Mouse (Mus musculus): ENCODE data around the gene Prune1. TPM values are rescaled to one million over a fixed set of nuclear protein-coding genes. Genes with fewer than 3 reads are reported as not detected.

The Prune1 gene
- polyA plus RNA-seq, 1 experiment from 2014 or later, result 20.3 TPM

GRCm38 (mm10) chr3:95319701-95320625, 38.1 kb upstream of the Prune1 start:
- Histone ChIP-seq H3K9me3 (replicated peaks; ENCODE audit: low read length) (no peaks in the 10 kb centered on the region), H3K4me3 (replicated peaks; ENCODE audit: low read depth, low read length) (no peak overlapping the region), H3K4me1 (replicated peaks; ENCODE audit: insufficient read depth, low read length) (peaks cover 20% of the 10 kb centered on the region; the same call in 1 of the 2 replicates), H3K4me2 (ENCODE audit: low read length) (no peak overlapping the region), H3K9ac (ENCODE audit: low read depth, low read length) (no peak overlapping the region), H3K36me3 (ENCODE audit: insufficient read depth, low read length) (peaks cover 51% of the 10 kb centered on the region), H3K27me3 (ENCODE audit: insufficient read depth, low read length) (no peaks in the 10 kb centered on the region), H3K27ac (no peak overlapping the region)
- TF ChIP-seq CTCF (IDR thresholded peaks at IDR 0.05; ENCODE audit: low read depth), result no peak
- 66% methylated on average over 12 of the region's 12 CpGs for WGBS
- ATAC-seq (replicated peaks; ENCODE audit: low FRiP score, low read depth) (no peak), DNase-seq (ENCODE audit: low spot score) (no peak)

- Histone ChIP-seq H3K4me3 (replicated peaks; ENCODE audit: low read depth, low read length) (no peak overlapping the region), H3K27ac (peak overlapping the region; percentile 44; the same call in 1 of the 2 replicates), H3K9ac (ENCODE audit: low read depth, low read length) (0 out of 2 replicates have a peak overlapping the region, but pooled peaks have one; percentile 8), H3K36me3 (ENCODE audit: insufficient read depth, low read length) (peaks cover 43% of the 10 kb centered on the region), H3K4me2 (ENCODE audit: low read length) (no peak overlapping the region), H3K27me3 (ENCODE audit: insufficient read depth, low read length) (no peaks in the 10 kb centered on the region), H3K4me1 (replicated peaks; ENCODE audit: insufficient read depth, low read length) (peaks cover 20% of the 10 kb centered on the region; the same call in 1 of the 2 replicates), H3K9me3 (replicated peaks; ENCODE audit: low read length) (no peaks in the 10 kb centered on the region)
- WGBS, result 45% methylated on average over 2 of the region's 2 CpGs
- ATAC-seq (replicated peaks; ENCODE audit: low FRiP score, low read depth) (no peak), DNase-seq (ENCODE audit: low spot score) (no peak)
- TF ChIP-seq CTCF (IDR thresholded peaks at IDR 0.05; ENCODE audit: low read depth), result no peak
Measured at GRCm38 (mm10) chr3:95319110-95319509, 37.2 kb upstream of the Prune1 start.

GRCm38 (mm10) chr3:95318548-95318947, 36.7 kb upstream of the Prune1 start:
- H3K9ac ChIP-seq (ENCODE audit: low read depth, low read length), result no peak overlapping the region
- WGBS, result 51% methylated on average over 6 of the region's 6 CpGs
- H3K4me3 ChIP-seq (replicated peaks; ENCODE audit: low read depth, low read length), result no peak overlapping the region
- no peaks in the 10 kb centered on the region for H3K27me3 ChIP-seq (ENCODE audit: insufficient read depth, low read length)
- ATAC-seq (replicated peaks; ENCODE audit: low FRiP score, low read depth), result peak; percentile 55
- peaks cover 20% of the 10 kb centered on the region; the same call in 1 of the 2 replicates for H3K4me1 ChIP-seq (replicated peaks; ENCODE audit: insufficient read depth, low read length)
- DNase-seq (ENCODE audit: low spot score), result peak; percentile 55
- H3K36me3 ChIP-seq (ENCODE audit: insufficient read depth, low read length), result peaks cover 38% of the 10 kb centered on the region
- H3K27ac ChIP-seq, result peak overlapping the region; percentile 44; the same call in 1 of the 2 replicates
- TF ChIP-seq CTCF (IDR thresholded peaks at IDR 0.05; ENCODE audit: low read depth), result no peak
- H3K9me3 ChIP-seq (replicated peaks; ENCODE audit: low read length), result no peaks in the 10 kb centered on the region
- no peak overlapping the region for H3K4me2 ChIP-seq (ENCODE audit: low read length)

- ATAC-seq (replicated peaks; ENCODE audit: low FRiP score, low read depth) (peak; percentile 42; the same call in 1 of the 2 replicates), DNase-seq (ENCODE audit: low spot score) (peak; percentile 78)
- H3K27me3 ChIP-seq (ENCODE audit: insufficient read depth, low read length), result no peaks in the 10 kb centered on the region
- H3K4me2 ChIP-seq (ENCODE audit: low read length), result peak overlapping the region; percentile 39
- peaks cover 20% of the 10 kb centered on the region; the same call in 1 of the 2 replicates for H3K4me1 ChIP-seq (replicated peaks; ENCODE audit: insufficient read depth, low read length)
- H3K27ac ChIP-seq, result peak overlapping the region; percentile 76; the same call in 1 of the 2 replicates
- H3K9ac ChIP-seq (ENCODE audit: low read depth, low read length), result 0 out of 2 replicates have a peak overlapping the region, but pooled peaks have one; percentile 1
- no peak overlapping the region for H3K4me3 ChIP-seq (replicated peaks; ENCODE audit: low read depth, low read length)
- peaks cover 28% of the 10 kb centered on the region for H3K36me3 ChIP-seq (ENCODE audit: insufficient read depth, low read length)
- H3K9me3 ChIP-seq (replicated peaks; ENCODE audit: low read length), result no peaks in the 10 kb centered on the region
- peak; percentile 80 for TF ChIP-seq CTCF (IDR thresholded peaks at IDR 0.05; ENCODE audit: low read depth)
- 19% methylated on average over 12 of the region's 12 CpGs for WGBS
Measured at GRCm38 (mm10) chr3:95317414-95318080, 35.7 kb upstream of the Prune1 start.

- Histone ChIP-seq H3K27me3 (ENCODE audit: insufficient read depth, low read length) (no peaks in the 10 kb centered on the region), H3K36me3 (ENCODE audit: insufficient read depth, low read length) (peaks cover 13% of the 10 kb centered on the region), H3K27ac (peak overlapping the region; percentile 94), H3K4me2 (ENCODE audit: low read length) (peak overlapping the region; percentile 64), H3K4me3 (replicated peaks; ENCODE audit: low read depth, low read length) (peak overlapping the region; percentile 83), H3K9me3 (replicated peaks; ENCODE audit: low read length) (no peaks in the 10 kb centered on the region), H3K4me1 (replicated peaks; ENCODE audit: insufficient read depth, low read length) (peaks cover 20% of the 10 kb centered on the region; the same call in 1 of the 2 replicates), H3K9ac (ENCODE audit: low read depth, low read length) (peak overlapping the region; percentile 98)
- WGBS, result 6% methylated on average over 9 of the region's 9 CpGs
- no peak for TF ChIP-seq CTCF (IDR thresholded peaks at IDR 0.05; ENCODE audit: low read depth)
- DNase-seq (ENCODE audit: low spot score), result no peak
- no peak for ATAC-seq (replicated peaks; ENCODE audit: low FRiP score, low read depth)
Measured at GRCm38 (mm10) chr3:95315844-95316550, 34.1 kb upstream of the Prune1 start.

Measured in kidney, postnatal 0 days (tissue).